Mouse (Mus musculus) adrenal gland (tissue): Measurements from ENCODE around the gene Spred1.
"Not testable (repeated sequence)": the region's sequence is repeated elsewhere in the genome, so short reads cannot be mapped to it uniquely, and the experiment has no call there.

Experiments used
- intact Hi-C: fragments of 180-260 bp; cut with DNase I; formaldehyde crosslinking; loops from one replicate; pipeline ENCODE4 v1.15.1; 2025

Spred1 gene

GRCm38 (mm10) chr2:117119291-117120245 is 1.6 kb upstream of the Spred1 start:
- intact Hi-C loops: loop anchor here (5.0 kb wide), 3 partner anchors 38 to 217 kb away; no protein-coding TSS in a partner anchor

- intact Hi-C loops: loop anchor here (5.0 kb wide), 2 partner anchors 37 to 143 kb away; no protein-coding TSS in a partner anchor
These were observed 645 bp upstream of the Spred1 start for GRCm38 (mm10) chr2:117120246-117121211.

GRCm38 (mm10) chr2:117121984-117122605 is 921 bp downstream of the Spred1 start:
- intact Hi-C loops: loop anchor here (2.0 to 5.0 kb wide), 3 partner anchors 35 to 145 kb away; no protein-coding TSS in a partner anchor

- intact Hi-C loops: loop anchor here (2.0 to 5.0 kb wide), 3 partner anchors 34 to 146 kb away; no protein-coding TSS in a partner anchor
These were observed 1.6 kb downstream of the Spred1 start for GRCm38 (mm10) chr2:117122701-117123337.

GRCm38 (mm10) chr2:117123701-117124100 is 2.5 kb downstream of the Spred1 start:
- intact Hi-C loops: loop anchor here (2.0 to 5.0 kb wide), 3 partner anchors 34 to 146 kb away; no protein-coding TSS in a partner anchor

- intact Hi-C loops: loop anchor here (5.0 kb wide), 2 partner anchors 32 to 148 kb away; no protein-coding TSS in a partner anchor
These were observed 3.7 kb downstream of the Spred1 start for GRCm38 (mm10) chr2:117124839-117125238.

GRCm38 (mm10) chr2:117129156-117129555 is 8.0 kb downstream of the Spred1 start:
- intact Hi-C loops: no loop called here

- intact Hi-C loops: not testable (repeated sequence)
These were observed 9.9 kb downstream of the Spred1 start for GRCm38 (mm10) chr2:117131041-117131440.

GRCm38 (mm10) chr2:117131910-117132309 is 10.7 kb downstream of the Spred1 start:
- intact Hi-C loops: no loop called here

- intact Hi-C loops: no loop called here
These were observed 12.4 kb downstream of the Spred1 start for GRCm38 (mm10) chr2:117133541-117133940.

- intact Hi-C loops: no loop called here
These were observed 16.6 kb downstream of the Spred1 start for GRCm38 (mm10) chr2:117137751-117138150.

- intact Hi-C loops: no loop called here
These were observed 17.8 kb downstream of the Spred1 start for GRCm38 (mm10) chr2:117138932-117139331.

GRCm38 (mm10) chr2:117139977-117140376 is 18.8 kb downstream of the Spred1 start:
- intact Hi-C loops: no loop called here

- intact Hi-C loops: no loop called here
These were observed 21.9 kb downstream of the Spred1 start for GRCm38 (mm10) chr2:117143106-117143505.

GRCm38 (mm10) chr2:117146026-117146425 is 24.9 kb downstream of the Spred1 start:
- intact Hi-C loops: no loop called here

GRCm38 (mm10) chr2:117146617-117147016 is 25.4 kb downstream of the Spred1 start:
- intact Hi-C loops: no loop called here

GRCm38 (mm10) chr2:117152161-117152560 is 31.0 kb downstream of the Spred1 start:
- intact Hi-C loops: no loop called here

- intact Hi-C loops: no loop called here
These were observed 47.2 kb downstream of the Spred1 start for GRCm38 (mm10) chr2:117168379-117168778.

- intact Hi-C loops: no loop called here
These were observed 47.9 kb downstream of the Spred1 start for GRCm38 (mm10) chr2:117169037-117169436.

GRCm38 (mm10) chr2:117172981-117173380 is 51.8 kb downstream of the Spred1 start:
- intact Hi-C loops: loop anchor here (5.0 kb wide), 1 partner anchor 196 kb away; no protein-coding TSS in a partner anchor
